Mouse (Mus musculus) left cerebral cortex, postnatal 10 days (tissue): Measurements from ENCODE around the gene Gm3383. TPM values are rescaled to one million over a fixed set of nuclear protein-coding genes. Genes with fewer than 3 reads are reported as not detected.
"Not testable (repeated sequence)": the region's sequence is repeated elsewhere in the genome, so short reads cannot be mapped to it uniquely, and the experiment has no call there.

Experiments used
- DNase-seq, 2 experiments: peaks; one replicate each; pipeline ENCODE4 v3.0.0; 2021 to 2022; ENCODE audit warnings: low spot score in 2 of 2, mixed read lengths in 1 of 2; ENCODE audit errors: extremely low spot score in 1 of 2
- intact Hi-C: fragments of 180-260 bp; cut with DNase I; formaldehyde crosslinking; loops from one replicate; pipeline ENCODE4 v1.15.1; 2025
- total RNA-seq, 2 experiments: library from RNA; stranded (reverse); gene quantifications; 2 replicates each; pipeline ENCODE4 v1.2.3; 2021

The Gm3383 gene
- total RNA-seq: 1 to 10 TPM; 4.9 to 7.4 TPM

GRCm38 (mm10) chr14:5807882-5808281 lies at the start of gene Gm3383:
Gene Gm3383, minus strand, starts transcription at chr14:5807982.
- intact Hi-C loops, DNase-seq: not testable (repeated sequence)

- intact Hi-C loops, DNase-seq: not testable (repeated sequence)
Observed at GRCm38 (mm10) chr14:5855911-5856310, 48.1 kb upstream of the Gm3383 start.

GRCm38 (mm10) chr14:5830229-5830628 lies 22.4 kb upstream of the Gm3383 start, which contains the start of gene Gm3424:
Gene Gm3424, minus strand, starts transcription at chr14:5830329.
- DNase-seq, intact Hi-C loops: not testable (repeated sequence)

GRCm38 (mm10) chr14:5812699-5813356 lies 5.0 kb upstream of the Gm3383 start:
- intact Hi-C loops, DNase-seq: not testable (repeated sequence)

- intact Hi-C loops, DNase-seq: not testable (repeated sequence)
Observed at GRCm38 (mm10) chr14:5741477-5741876, 66.3 kb downstream of the Gm3383 start, which contains the start of gene Gm3373. Gene Gm3373, minus strand, starts transcription at chr14:5741577.

GRCm38 (mm10) chr14:5687357-5687756 lies 120.4 kb downstream of the Gm3383 start, which contains the start of gene Gm9603:
Gene Gm9603, minus strand, starts transcription at chr14:5687457.
- intact Hi-C loops, DNase-seq: not testable (repeated sequence)

- DNase-seq, intact Hi-C loops: not testable (repeated sequence)
Observed at GRCm38 (mm10) chr14:5632928-5633327, 174.9 kb downstream of the Gm3383 start, which contains the start of gene Gm8265. Gene Gm8265, minus strand, starts transcription at chr14:5633028.

Other genes with a start within 250 kb of the Gm3383 start
- gene Gm8265, start 175.0 kb downstream of the Gm3383 start, total RNA-seq: 1 to 10 TPM in 1 of 2 experiments, not detected in 1; 1.2 TPM
- not detected for gene Gm9603, start 120.5 kb downstream of the Gm3383 start, total RNA-seq
- 1 to 10 TPM in 1 of 2 experiments, under 1 TPM in 1; 0.39 to 1.5 TPM for gene Gm3373, start 66.4 kb downstream of the Gm3383 start, total RNA-seq
- gene Gm3424, start 22.3 kb upstream of the Gm3383 start, total RNA-seq: not detected
- gene Gm8237, start 72.4 kb upstream of the Gm3383 start, total RNA-seq: 1 to 10 TPM in 1 of 2 experiments, under 1 TPM in 1; 0.83 to 1.5 TPM
- gene Gm3248, start 153.8 kb upstream of the Gm3383 start, total RNA-seq: under 1 TPM; 0.97 TPM
- gene Gm3453, start 171.2 kb upstream of the Gm3383 start, total RNA-seq: not detected